In the genomic region with DNA sequence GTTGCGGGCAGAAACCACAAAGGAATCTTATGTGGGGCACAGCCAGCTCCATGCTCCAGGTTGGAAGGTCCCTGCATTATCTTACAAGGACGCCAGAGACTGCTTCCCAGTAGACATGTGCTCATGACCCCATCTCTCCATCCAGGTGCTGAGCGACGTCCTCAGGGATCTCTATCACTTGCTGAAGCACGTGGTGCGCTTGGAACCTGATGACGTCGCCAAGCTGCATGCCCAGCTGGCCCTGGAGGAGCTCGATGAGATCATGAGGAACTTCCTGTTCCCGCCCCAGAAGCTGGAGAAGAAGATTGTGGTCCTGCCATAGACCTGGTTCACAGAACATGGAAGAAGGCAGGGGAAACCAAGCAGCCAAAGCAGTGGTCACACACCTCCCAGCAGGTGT, we compare ENCODE assay signal across 16 mouse cellular contexts.
"Had no signal": no experiment of that assay in that cellular context is flagged by ENCODE, and none has a peak within 500 bp of the region (broad histone marks: within the 10 kb centered on the region; RNA-seq: fewer than 3 reads in every experiment).

No protein-coding gene starts in this region.

- H3K9me3 ChIP-seq: neural tube, embryonic 13.5 days; neural tube, embryonic 15.5 days; stomach, embryonic 15.5 days had no signal

- H3K27ac ChIP-seq: neural tube, embryonic 13.5 days; neural tube, embryonic 15.5 days; stomach, embryonic 15.5 days; stomach, postnatal 0 days had no signal

- H3K4me2 ChIP-seq: neural tube, embryonic 13.5 days; neural tube, embryonic 15.5 days; stomach, embryonic 15.5 days had no signal

- H3K36me3 ChIP-seq: neural tube, embryonic 13.5 days; neural tube, embryonic 15.5 days had no signal

- H3K4me3 ChIP-seq: neural tube, embryonic 13.5 days; neural tube, embryonic 15.5 days; stomach, embryonic 15.5 days had no signal

- DNase-seq: retina, postnatal 1 day; right cerebral cortex, adult 18-20 months; right cerebral cortex, postnatal 14 days; right cerebral cortex, postnatal 25 days; right cerebral cortex, postnatal 4 days; spleen, adult 18-20 months; thymus, adult 18-20 months; thymus, adult 2 months; thymus, postnatal 14 days; thymus, postnatal 25 days; thymus, postnatal 36 days; thymus, postnatal 4 days had no signal

- H3K4me1 ChIP-seq: neural tube, embryonic 13.5 days; neural tube, embryonic 15.5 days; stomach, embryonic 15.5 days had no signal

- H3K9ac ChIP-seq: neural tube, embryonic 13.5 days; neural tube, embryonic 15.5 days; stomach, embryonic 15.5 days had no signal

- H3K27me3 ChIP-seq: neural tube, embryonic 13.5 days; neural tube, embryonic 15.5 days; stomach, embryonic 15.5 days had no signal
